Mouse (Mus musculus) left cerebral cortex, postnatal 25 days (tissue): ENCODE data around the gene Hesx1. TPM values are rescaled to one million over a fixed set of nuclear protein-coding genes. Genes with fewer than 3 reads are reported as not detected.
A peak's percentile ranks its signal among the peaks of the same experiment; 100 is the strongest.
"Not testable (repeated sequence)": the region's sequence is repeated elsewhere in the genome, so short reads cannot be mapped to it uniquely, and the experiment has no call there.

ENCODE experiments used
- DNase-seq, 2 experiments: peaks; one replicate each; pipeline ENCODE4 v3.0.0; 2022; ENCODE audit warnings: low spot score in 2 of 2, mixed read lengths in 1 of 2
- intact Hi-C: fragments of 180-260 bp; cut with DNase I; formaldehyde crosslinking; loops from one replicate; pipeline ENCODE4 v1.15.1; 2025
- total RNA-seq, 2 experiments: library from RNA; stranded (reverse); gene quantifications; 2 replicates each; pipeline ENCODE4 v1.2.3; 2021

Hesx1 gene
- not detected for total RNA-seq

GRCm38 (mm10) chr14:26994211-26994741 lies at the start of gene Hesx1:
Gene Hesx1, plus strand, starts transcription at chr14:26994416.
- no peak for DNase-seq
- intact Hi-C loops = no loop called here

- intact Hi-C loops = not testable (repeated sequence)
Observed at GRCm38 (mm10) chr14:26956139-26956538, 38.1 kb upstream of the Hesx1 start.

DNA sequence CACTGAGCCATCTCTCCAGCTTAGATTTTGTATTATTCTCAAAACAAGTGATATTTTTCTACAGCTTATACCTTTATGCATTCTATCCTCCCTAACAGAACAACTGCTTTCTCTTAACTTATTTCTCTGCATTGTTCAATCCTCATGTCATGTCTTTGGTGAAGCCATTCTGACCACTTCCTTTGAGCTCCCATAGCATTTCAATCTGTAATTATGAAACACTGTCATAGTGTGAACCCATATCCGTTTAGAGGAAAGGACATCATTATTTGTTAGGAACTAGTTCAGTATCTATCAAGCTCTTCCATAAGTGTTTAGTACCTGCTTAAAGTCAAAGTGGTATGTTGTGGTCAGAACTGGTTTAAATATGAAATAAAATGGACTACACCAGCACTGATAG lies 33.7 kb upstream of the Hesx1 start:
- DNase-seq = no peak
- intact Hi-C loops = no loop called here

More at GRCm38 (mm10) chr14:26956139-26956538, 38.1 kb upstream of the Hesx1 start:
- not testable (repeated sequence) for DNase-seq

DNA sequence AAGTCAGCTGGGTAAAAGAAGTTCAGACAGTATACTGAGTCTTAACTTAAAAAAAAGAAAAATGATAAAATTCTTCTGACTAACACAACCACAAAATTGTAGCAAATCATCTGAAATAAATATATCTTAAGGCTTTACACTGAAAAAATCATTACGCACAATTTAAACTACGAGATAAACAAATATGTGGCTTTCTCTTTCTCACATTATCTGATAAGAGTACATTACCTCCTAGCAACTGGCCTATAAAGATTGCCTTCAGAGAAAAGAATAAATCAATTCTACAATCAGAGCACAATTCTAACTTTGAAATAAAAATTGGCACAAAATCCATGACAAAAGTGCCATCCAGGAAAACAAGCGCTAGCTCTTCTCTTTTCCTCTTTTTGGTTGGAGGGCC lies 25.1 kb upstream of the Hesx1 start:
- no peak for DNase-seq
- intact Hi-C loops = no loop called here

DNA sequence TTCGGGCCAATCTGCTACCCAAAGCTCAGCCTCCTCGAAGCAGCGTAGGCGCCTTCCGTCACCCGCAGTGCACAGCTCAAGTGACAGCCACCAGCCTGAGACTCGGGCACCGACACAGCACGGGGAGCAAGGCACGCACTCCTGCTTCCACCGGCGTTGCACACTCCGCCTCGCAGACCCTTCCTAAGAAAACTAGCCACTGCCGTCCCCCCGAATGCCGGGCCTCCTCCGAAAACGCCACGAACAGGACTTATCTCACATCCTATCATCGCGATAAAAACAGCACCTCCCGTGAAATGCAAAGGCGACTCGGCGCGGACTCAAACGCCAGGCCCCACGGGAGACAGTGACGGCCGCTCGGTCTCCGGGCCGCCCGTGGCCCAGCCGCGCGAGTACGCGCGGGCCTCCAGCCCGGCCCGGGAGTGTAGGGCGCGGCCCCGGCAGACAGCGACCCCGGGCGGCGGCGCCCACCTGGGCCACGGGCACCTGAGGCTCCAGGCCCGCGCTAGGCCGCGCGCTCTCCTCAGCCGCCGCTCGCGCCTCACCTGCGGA lies 24.3 kb upstream of the Hesx1 start:
- intact Hi-C loops = loop anchor here (5.0 kb wide), 1 partner anchor 303 kb away; the partner anchor contains the start of gene Pde12
- DNase-seq = peak; percentile 73 to 76

DNA sequence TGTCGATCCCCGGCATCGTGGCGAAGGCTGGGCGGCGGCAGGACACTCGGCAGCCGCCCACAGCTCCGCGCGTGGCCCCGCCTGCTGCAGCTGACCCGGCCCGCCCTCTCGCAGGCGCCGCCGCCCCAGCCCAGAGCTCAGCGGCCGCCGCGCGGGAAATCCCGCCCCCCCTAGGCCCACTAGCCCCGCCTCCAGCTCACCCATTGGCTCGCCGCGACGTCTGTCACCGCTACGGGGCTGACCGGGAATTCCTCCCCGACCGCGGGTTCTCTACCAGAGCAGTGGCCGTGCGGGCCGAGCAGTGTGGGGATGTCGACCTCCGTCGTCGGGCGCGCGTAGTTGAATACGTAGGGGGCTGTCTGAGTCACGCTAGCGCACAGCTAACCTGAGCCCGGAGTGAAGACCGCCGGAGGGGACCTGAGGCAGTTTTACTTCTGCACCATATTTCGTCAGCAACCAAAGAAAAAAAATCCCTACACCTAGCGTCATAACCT lies 23.7 kb upstream of the Hesx1 start:
- intact Hi-C loops = loop anchor here (5.0 kb wide), 1 partner anchor 303 kb away; the partner anchor contains the start of gene Pde12
- peak; percentile 96 to 97 for DNase-seq

GRCm38 (mm10) chr14:26971106-26971789 lies 23.0 kb upstream of the Hesx1 start, which contains the start of gene Appl1:
Gene Appl1, minus strand, starts transcription at chr14:26971232.
- intact Hi-C loops = loop anchor here (5.0 kb wide), 1 partner anchor 304 kb away; the partner anchor contains the start of gene Pde12
- no peak for DNase-seq

GRCm38 (mm10) chr14:26973089-26973488 lies 21.1 kb upstream of the Hesx1 start:
- intact Hi-C loops = loop anchor here (5.0 kb wide), 1 partner anchor 306 kb away; the partner anchor contains the start of gene Pde12
- DNase-seq = no peak

DNA sequence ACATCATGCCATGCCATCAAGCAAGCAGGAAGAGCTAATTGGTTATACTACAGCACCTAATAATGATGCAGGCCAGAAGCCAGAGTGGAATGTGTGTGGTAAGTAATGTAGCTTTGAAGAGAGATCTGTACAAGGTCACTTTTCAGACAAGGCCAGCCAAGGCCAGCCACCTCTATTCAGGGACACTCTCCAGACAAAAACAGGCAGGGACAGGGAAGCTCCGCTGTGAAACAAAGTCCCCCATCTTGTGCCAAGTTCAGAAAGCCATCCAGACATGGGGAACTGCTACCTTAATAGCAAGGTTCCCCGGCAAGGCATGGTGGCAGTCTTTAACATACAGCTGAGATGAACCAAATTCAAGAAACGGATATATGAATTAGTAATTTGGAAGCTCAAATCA lies 18.7 kb upstream of the Hesx1 start:
- intact Hi-C loops = no loop called here
- no peak for DNase-seq

GRCm38 (mm10) chr14:26976212-26976611 lies 18.0 kb upstream of the Hesx1 start:
- intact Hi-C loops = no loop called here
- DNase-seq = no peak

DNA sequence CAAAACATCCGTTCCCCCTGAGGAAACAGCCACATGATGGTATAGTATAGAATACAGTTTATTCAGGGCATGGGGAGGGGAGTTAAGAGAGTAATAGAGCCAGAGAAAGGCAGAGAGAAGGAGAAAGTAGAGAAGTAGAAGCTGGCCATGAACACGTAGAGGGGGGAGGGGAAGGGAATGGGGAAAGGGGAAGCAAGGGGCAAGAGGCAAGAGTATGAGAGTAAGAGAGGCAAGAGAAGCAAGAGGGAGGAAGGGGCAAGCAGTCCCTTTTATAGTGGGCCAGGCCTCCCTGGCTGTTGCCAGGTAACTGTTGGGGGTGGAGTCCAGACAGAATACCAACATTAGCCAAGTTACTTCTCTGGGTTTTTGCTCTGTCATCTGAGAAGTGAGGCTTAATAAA lies 16.7 kb upstream of the Hesx1 start:
- no peak for DNase-seq
- intact Hi-C loops = no loop called here

DNA sequence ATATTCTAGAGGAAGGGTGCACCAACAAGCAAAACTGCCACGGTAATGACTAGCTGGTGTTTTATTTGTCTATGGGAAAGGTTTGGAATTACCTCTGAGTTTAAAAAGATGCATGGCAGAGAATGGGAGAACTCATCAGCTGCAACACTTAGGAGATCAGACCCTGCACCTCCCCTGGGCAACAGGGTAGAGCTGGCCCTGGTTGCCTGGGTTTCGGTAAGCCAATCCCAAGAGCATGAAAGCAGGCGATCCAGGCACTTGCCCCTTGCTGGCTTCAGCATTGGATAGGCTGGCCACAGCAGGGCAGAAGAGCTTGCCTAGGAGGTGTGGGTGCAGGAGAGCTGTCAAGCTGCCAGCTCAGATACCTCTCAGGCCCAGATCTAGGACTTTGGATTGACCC lies 14.4 kb upstream of the Hesx1 start:
- no peak for DNase-seq
- intact Hi-C loops = no loop called here

DNA sequence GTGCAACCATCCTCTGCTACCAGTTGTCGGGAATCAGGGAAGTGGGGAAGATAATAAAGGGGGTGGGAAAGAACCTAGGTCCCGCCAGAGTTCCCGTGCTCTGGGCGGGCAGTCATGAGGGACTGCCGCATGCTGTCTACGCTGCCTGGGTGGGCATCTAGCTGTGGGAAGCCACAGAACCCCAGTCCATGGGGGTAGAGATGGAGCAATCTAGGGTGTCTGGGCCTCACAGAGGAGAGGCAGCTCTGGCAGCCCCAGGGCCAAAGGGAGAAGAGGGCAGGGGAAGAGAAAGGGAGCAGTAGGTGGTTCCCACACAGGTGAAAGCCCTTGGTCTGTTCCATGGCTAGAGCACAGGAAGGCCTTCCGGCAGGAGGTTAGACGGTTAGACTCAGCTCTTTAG lies 13.2 kb upstream of the Hesx1 start:
- DNase-seq = no peak
- intact Hi-C loops = no loop called here

DNA sequence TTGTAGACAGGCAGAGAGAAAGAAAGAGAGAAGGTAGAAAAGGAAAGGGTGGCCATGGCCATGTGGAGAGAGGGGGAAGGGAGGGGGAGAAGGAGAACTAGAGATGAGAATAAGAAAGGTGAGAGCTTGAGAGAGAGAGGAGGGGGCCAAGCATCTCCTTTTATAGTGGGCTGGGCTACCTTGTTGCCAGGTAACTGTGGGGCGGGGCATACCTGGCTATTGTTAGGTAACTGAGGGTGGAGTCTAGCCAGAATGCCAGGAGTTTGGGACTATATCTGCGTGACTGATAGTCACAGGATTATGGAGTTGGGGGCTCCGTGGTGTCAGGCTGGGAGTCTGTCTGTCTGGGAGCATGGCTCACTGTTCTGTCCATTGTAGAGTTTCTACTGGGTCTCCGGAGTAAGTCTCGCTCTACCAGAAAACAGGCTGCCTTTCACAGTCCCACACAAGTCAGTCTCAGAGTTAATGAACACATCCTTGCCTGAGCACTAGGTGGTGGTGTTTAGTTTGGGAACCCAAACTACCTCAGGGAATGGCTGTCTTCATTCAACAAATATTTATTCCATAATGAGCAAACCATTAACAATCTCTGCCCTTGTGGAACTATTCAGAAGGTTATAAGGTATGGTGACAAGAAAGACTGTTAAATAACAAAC lies 12.6 kb upstream of the Hesx1 start:
- DNase-seq = no peak
- intact Hi-C loops = no loop called here

DNA sequence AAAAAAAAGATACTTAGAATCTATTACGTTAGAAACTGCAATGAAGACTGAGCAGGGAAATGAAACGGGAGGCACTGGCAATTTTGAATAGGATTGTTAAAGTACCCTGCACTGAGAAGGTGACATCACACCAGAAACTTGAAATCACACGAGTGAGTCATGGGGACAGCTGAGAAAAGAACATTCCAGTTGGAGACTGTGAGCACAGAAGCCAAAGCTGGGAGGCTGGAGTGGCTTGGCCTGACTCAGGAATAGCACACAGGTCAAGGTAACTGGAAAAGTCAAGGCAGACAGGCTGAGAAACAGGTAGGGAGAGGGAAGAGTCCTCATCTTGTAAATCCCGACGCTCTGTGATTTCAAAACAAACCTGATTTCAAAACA lies 12.1 kb upstream of the Hesx1 start:
- intact Hi-C loops = no loop called here
- DNase-seq = no peak

DNA sequence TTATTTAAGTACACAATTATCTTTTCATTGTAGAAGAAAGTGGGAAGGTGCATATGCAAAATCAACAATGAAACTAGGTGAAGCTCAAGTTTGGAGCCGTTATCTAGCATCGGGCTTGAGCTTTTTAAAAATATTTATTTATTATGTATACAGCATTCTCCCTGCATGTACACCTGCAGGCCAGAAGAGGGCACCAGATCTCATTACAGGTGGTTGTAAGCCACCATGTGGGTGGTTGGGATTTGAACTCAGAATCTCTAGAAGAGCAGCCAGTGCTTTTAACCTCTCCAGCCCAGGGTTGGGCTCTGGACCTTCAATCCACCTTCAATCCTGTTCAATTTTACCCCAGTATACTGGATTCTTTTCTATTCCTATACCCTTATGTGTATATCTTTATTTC lies 5.5 kb upstream of the Hesx1 start:
- intact Hi-C loops = no loop called here
- no peak for DNase-seq

DNA sequence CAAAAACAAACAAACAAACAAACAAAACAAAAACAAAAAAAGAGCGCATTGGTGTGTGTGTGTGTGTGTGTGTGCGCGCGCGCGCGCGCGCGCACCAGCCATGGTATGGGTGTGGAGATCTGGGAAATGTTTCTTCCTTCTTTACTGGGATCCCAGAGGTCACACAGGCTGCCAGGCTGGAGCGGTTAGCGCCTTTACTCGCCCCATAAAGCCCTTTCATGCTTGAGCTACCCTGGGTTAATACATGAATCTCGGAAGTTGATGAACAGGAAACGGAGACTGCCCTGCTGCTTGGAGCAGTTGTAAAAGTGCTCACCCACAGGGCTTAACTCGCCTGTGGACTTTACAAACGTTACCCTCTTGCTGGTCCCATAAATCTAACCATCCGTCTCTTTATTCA lies 2.6 kb upstream of the Hesx1 start:
- DNase-seq = no peak
- intact Hi-C loops = no loop called here

DNA sequence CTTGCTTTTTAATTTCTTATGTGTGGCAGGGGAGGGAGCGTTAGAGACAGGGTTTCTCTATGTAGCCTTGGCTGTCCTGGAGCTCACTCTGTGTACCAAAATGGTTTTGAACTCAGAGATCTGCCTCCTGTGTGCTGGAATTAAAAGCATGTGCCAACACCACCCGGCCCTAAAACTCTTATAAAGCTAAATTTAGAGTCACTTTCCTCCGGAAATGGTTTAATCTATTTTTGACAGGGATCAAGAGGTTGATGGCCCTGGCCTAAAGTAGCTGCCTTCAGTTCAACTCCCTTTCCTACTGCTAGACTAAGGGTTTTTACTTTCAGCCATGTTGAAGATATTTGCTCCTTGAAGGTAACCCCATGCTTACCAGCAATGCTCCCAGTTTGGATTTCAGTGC lies 789 bp upstream of the Hesx1 start:
- intact Hi-C loops = no loop called here
- no peak for DNase-seq

GRCm38 (mm10) chr14:26996257-26996656 lies 2.0 kb downstream of the Hesx1 start:
- intact Hi-C loops = no loop called here
- no peak for DNase-seq

- no peak for DNase-seq
- intact Hi-C loops = no loop called here
Observed at GRCm38 (mm10) chr14:27000386-27000785, 6.2 kb downstream of the Hesx1 start.
